Mouse (Mus musculus) olfactory bulb, adult 2 months (tissue): Measurements from ENCODE around the gene Cmtm1.

Experiments
- CTCF ChIP-seq: fragments of 200-500 bp; IDR thresholded peaks from 2 replicates; pipeline ENCODE4 v1.5.1; 2012; ENCODE audit warnings: low read depth, mild to moderate bottlenecking, low read length, moderate library complexity; ENCODE audit not compliant: insufficient read depth
- POLR2A ChIP-seq: fragments of 200-500 bp; IDR thresholded peaks from 2 replicates; pipeline ENCODE4 v1.6.1; 2012; ENCODE audit warnings: mild to moderate bottlenecking, low read depth, low read length, moderate library complexity; ENCODE audit not compliant: insufficient read depth

GRCm38 (mm10) chr8:104304962-104305361, 5.0 kb downstream of the Cmtm1 start:
- no peak for TF ChIP-seq CTCF
- no peak for TF ChIP-seq POLR2A
